In genomic region chr7:134223444-134224161, GRCm38 (mm10) we compare ENCODE assay signal across 8 mouse cellular contexts. TPM values are rescaled to one million over a fixed set of nuclear protein-coding genes. Genes with fewer than 3 reads are reported as not detected.
A peak's percentile ranks its signal among the peaks of the same experiment; 100 is the strongest.
DNase-seq lines count a peak whose midpoint lies in the region; ATAC-seq and TF ChIP-seq lines count a peak whose summit lies in the region.

No protein-coding gene starts in this region.

- H3K79me2 ChIP-seq in liver, adult 2 months (ENCODE audit: control insufficient read depth, insufficient read depth, low read length), result no peaks in the 10 kb centered on the region
- H3K79me2 ChIP-seq in myocyte (ENCODE audit: control insufficient read depth, insufficient read depth), result peaks cover 3% of the 10 kb centered on the region

- peak overlapping the region; percentile 94 for H3K4me2 ChIP-seq in forebrain, embryonic 13.5 days
- peak overlapping the region; percentile 99 for H3K4me2 ChIP-seq in heart, embryonic 16.5 days (ENCODE audit: low read depth, low read length)
- peak overlapping the region; percentile 99 for H3K4me2 ChIP-seq in myocyte (ENCODE audit: low read depth)

- peak; percentile 28 for DNase-seq in c-Kit-positive CD71-positive TER-119-negative erythroid progenitor cells, embryonic 14.5 days (ENCODE audit: low read depth)
- peak; percentile 82 for DNase-seq in kidney, postnatal 14 days
- DNase-seq in liver, adult 2 months (ENCODE audit: extremely low read depth, low read depth, low spot score), result peak; percentile 32
- DNase-seq in telencephalon, adult 2 months (ENCODE audit: low read depth, low spot score), result peak; percentile 51

- no peak overlapping the region for H3K9ac ChIP-seq in forebrain, embryonic 13.5 days
- no peak overlapping the region for H3K9ac ChIP-seq in heart, embryonic 16.5 days (ENCODE audit: low read length)
- H3K9ac ChIP-seq in liver, adult 2 months (ENCODE audit: low read depth, low read length), result no peak overlapping the region

- H3K27me3 ChIP-seq in E14TG2a.4 (ENCODE audit: insufficient read depth, low read length), result peaks cover 54% of the 10 kb centered on the region
- peaks cover 19% of the 10 kb centered on the region for H3K27me3 ChIP-seq in forebrain, embryonic 13.5 days
- H3K27me3 ChIP-seq in heart, embryonic 16.5 days (ENCODE audit: control insufficient read depth, insufficient read depth, low read length), result peaks cover 20% of the 10 kb centered on the region
- H3K27me3 ChIP-seq in liver, adult 2 months (ENCODE audit: control insufficient read depth, insufficient read depth, low read length), result peaks cover 2% of the 10 kb centered on the region; the same call in 1 of the 2 replicates
- no peaks in the 10 kb centered on the region for H3K27me3 ChIP-seq in myocyte (ENCODE audit: control insufficient read depth, insufficient read depth, insufficient read length)

- H3K36me3 ChIP-seq in E14TG2a.4 (ENCODE audit: insufficient read depth, low read length) (no peaks in the 10 kb centered on the region), myocyte (ENCODE audit: control insufficient read depth, insufficient read depth) (no peaks in the 10 kb centered on the region)
- no peaks in the 10 kb centered on the region for H3K36me3 ChIP-seq in forebrain, embryonic 13.5 days (ENCODE audit: poor library complexity, severe bottlenecking)
- no peaks in the 10 kb centered on the region for H3K36me3 ChIP-seq in heart, embryonic 16.5 days (ENCODE audit: control insufficient read depth, insufficient read depth)
- H3K36me3 ChIP-seq in liver, adult 2 months (ENCODE audit: control insufficient read depth, insufficient read depth, low read length), result no peaks in the 10 kb centered on the region

- peak; percentile 42; the same call in 1 of the 2 replicates for ATAC-seq in forebrain, embryonic 13.5 days
- ATAC-seq in heart, embryonic 16.5 days (replicated peaks; ENCODE audit: extremely low read depth, insufficient read depth, low FRiP score), result no peak

- H3K4me1 ChIP-seq in E14TG2a.4 (replicated peaks; ENCODE audit: low read depth, low read length), result peaks cover 13% of the 10 kb centered on the region
- H3K4me1 ChIP-seq in forebrain, embryonic 13.5 days, result peaks cover 20% of the 10 kb centered on the region
- H3K4me1 ChIP-seq in heart, embryonic 16.5 days (ENCODE audit: control insufficient read depth, insufficient read depth, low read length), result peaks cover 7% of the 10 kb centered on the region
- H3K4me1 ChIP-seq in liver, adult 2 months (ENCODE audit: control insufficient read depth, insufficient read depth, low read length), result 0 out of 2 replicates have a peak, but pooled peaks cover 2% of the 10 kb centered on the region

- no peaks in the 10 kb centered on the region for H3K9me3 ChIP-seq in E14TG2a.4 (ENCODE audit: low read length)
- H3K9me3 ChIP-seq in forebrain, embryonic 13.5 days (replicated peaks), result no peaks in the 10 kb centered on the region
- no peaks in the 10 kb centered on the region for H3K9me3 ChIP-seq in heart, embryonic 16.5 days (replicated peaks; ENCODE audit: control insufficient read depth, low read length)

- TF ChIP-seq CTCF in E14TG2a.4 (conservative IDR thresholded peaks at IDR 0.05; ENCODE audit: low read length), result peak; percentile 83
- peak; percentile 82 for TF ChIP-seq CTCF in liver, adult 2 months (IDR thresholded peaks at IDR 0.05; ENCODE audit: low read depth, low read length)

- 29% methylated on average over 16 of the region's 16 CpGs for WGBS in forebrain, embryonic 13.5 days
- WGBS in heart, embryonic 16.5 days, result 24% methylated on average over 16 of the region's 16 CpGs
- 22% methylated on average over 16 of the region's 16 CpGs for WGBS in liver, adult 2 months

- no peak for TF ChIP-seq POLR2A in liver, adult 2 months (IDR thresholded peaks at IDR 0.05; ENCODE audit: extremely low read depth, insufficient read depth, low read length)
- no peak for TF ChIP-seq POLR2A in myocyte (IDR thresholded peaks at IDR 0.05; ENCODE audit: insufficient read length, low read depth)

- no peak overlapping the region for H3K27ac ChIP-seq in forebrain, embryonic 13.5 days
- H3K27ac ChIP-seq in heart, embryonic 16.5 days (ENCODE audit: low read length), result no peak overlapping the region
- H3K27ac ChIP-seq in liver, adult 2 months (replicated peaks; ENCODE audit: insufficient read depth, low read depth, low read length), result no peak overlapping the region

- H3ac ChIP-seq in myocyte (ENCODE audit: control insufficient read depth, insufficient read length), result peak overlapping the region; percentile 55

- H3K4me3 ChIP-seq in E14TG2a.4 (replicated peaks; ENCODE audit: low read length), result peak overlapping the region; percentile 84
- peak overlapping the region; percentile 67 for H3K4me3 ChIP-seq in forebrain, embryonic 13.5 days
- H3K4me3 ChIP-seq in heart, embryonic 16.5 days (ENCODE audit: low read length), result peak overlapping the region; percentile 75
- no peak overlapping the region for H3K4me3 ChIP-seq in liver, adult 2 months (ENCODE audit: insufficient read depth, low read depth, low read length)
- H3K4me3 ChIP-seq in myocyte, result peak overlapping the region; percentile 37

TF ChIP-seq in myocyte, 11 proteins besides CTCF, POLR2A, EP300 and RAD21:
- TF ChIP-seq MAX (IDR thresholded peaks at IDR 0.05; ENCODE audit: low read depth) (no peak), TCF3 (IDR thresholded peaks at IDR 0.05; ENCODE audit: insufficient read length, low read depth) (no peak), CEBPB (IDR thresholded peaks at IDR 0.05; ENCODE audit: insufficient read depth, poor library complexity, severe bottlenecking) (no peak), USF1 (IDR thresholded peaks at IDR 0.05; ENCODE audit: low read depth) (no peak), E2F4 (IDR thresholded peaks at IDR 0.05; ENCODE audit: insufficient read depth) (no peak), SRF (IDR thresholded peaks at IDR 0.05; ENCODE audit: control insufficient read depth, insufficient read length, low read depth) (no peak), MYOD1 (IDR thresholded peaks at IDR 0.05; ENCODE audit: control insufficient read depth in 1 of 3, insufficient read length in 2 of 3, low read depth in 2 of 3) (no peak)

RNA-seq across cellular contexts. Expression of gene Adam12, which starts 8.3 kb away (rescaled TPM):
- 1.3 and 1.4 TPM in 2 replicates for polyA plus RNA-seq in forebrain, embryonic 13.5 days (2015; fragmentation: Nextera tagmentation; extraction: Ambion mirVana)
- polyA plus RNA-seq in heart, embryonic 16.5 days (2015; fragmentation: Nextera tagmentation; extraction: Ambion mirVana), result 3.1 and 3.8 TPM in 2 replicates
- 0.28 and 1.9 TPM in 2 replicates for total RNA-seq in liver, adult 2 months (2014; rRNA removed)
- 0.17 and 0.28 TPM in 2 replicates for polyA plus RNA-seq in liver, adult 2 months (2012; rRNA removed)
- polyA plus RNA-seq in myocyte (2012; fragmentation: generic; extraction: Trizol), result 7.2 TPM

Comparison
In these comparisons a context has a peak if more than half of its experiments do, and no peak if none do; other contexts are left out.
1. DNase-seq: peak in every context shown above with its lines; median percentile 82 in kidney, postnatal 14 days; 51 in telencephalon, adult 2 months; 32 in liver, adult 2 months; 28 in c-Kit-positive CD71-positive TER-119-negative erythroid progenitor cells, embryonic 14.5 days.